Mouse (Mus musculus) hindbrain, embryonic 16.5 days (tissue): ENCODE measurements around the gene Ash1l. TPM values are rescaled to one million over a fixed set of nuclear protein-coding genes. Genes with fewer than 3 reads are reported as not detected.

Source experiments
- ATAC-seq: fragments of 200-750 bp; cut with Nextera tagmentation; 2 replicates; pipeline ENCODE4 v1.8.0; 2017; ENCODE audit warnings: moderate TSS enrichment, moderate library complexity
- H3K27ac ChIP-seq: fragments of 300-500 bp; sonication (generic); 2 replicates; pipeline ENCODE4 v1.5.1; 2014; ENCODE audit warnings: low read depth, mild to moderate bottlenecking, control low read depth, low read length, moderate library complexity
- H3K27me3 ChIP-seq: fragments of 300-500 bp; sonication (generic); replicated peaks from 2 replicates; pipeline ENCODE4 v1.6.1; 2014; ENCODE audit warnings: low read length; ENCODE audit not compliant: control insufficient read depth, insufficient read depth
- H3K36me3 ChIP-seq: fragments of 300-500 bp; sonication (generic); 2 replicates; pipeline ENCODE4 v1.6.1; 2014; ENCODE audit warnings: mild to moderate bottlenecking, low read length, moderate library complexity, mixed read lengths; ENCODE audit not compliant: control insufficient read depth, insufficient read depth
- H3K4me1 ChIP-seq: fragments of 300-500 bp; sonication (generic); 2 replicates; pipeline ENCODE4 v1.6.1; 2014; ENCODE audit warnings: low read depth, low read length; ENCODE audit not compliant: control insufficient read depth, insufficient read depth
- H3K4me2 ChIP-seq: fragments of 300-500 bp; sonication (generic); 2 replicates; pipeline ENCODE4 v1.6.1; 2014; ENCODE audit warnings: mild to moderate bottlenecking, low read length, control low read depth, moderate library complexity
- H3K4me3 ChIP-seq: fragments of 300-500 bp; sonication (generic); 2 replicates; pipeline ENCODE4 v1.5.1; 2014; ENCODE audit warnings: mild to moderate bottlenecking, low read length, control low read depth, moderate library complexity
- H3K9ac ChIP-seq: fragments of 300-500 bp; sonication (generic); 2 replicates; pipeline ENCODE4 v1.6.1; 2014; ENCODE audit warnings: low read depth, mild to moderate bottlenecking, control low read depth, low read length, moderate library complexity
- H3K9me3 ChIP-seq: fragments of 300-500 bp; sonication (generic); 2 replicates; pipeline ENCODE4 v1.6.1; 2014; ENCODE audit warnings: mild to moderate bottlenecking, low read length, moderate library complexity; ENCODE audit not compliant: control insufficient read depth
- WGBS: fragments of 180-500 bp; shearing (Covaris S2); extraction: QIAGEN DNeasy Blood & Tissue Kit; methylation state at CpG from one replicate; pipeline ENCODE4 v1.1.7; 2014; 5-methylcytosine and 5-hydroxymethylcytosine counted together
- polyA plus RNA-seq: library from polyadenylated mRNA; unstranded; fragments of >200 nt; fragmentation: Nextera tagmentation; extraction: Ambion mirVana; gene quantifications from 2 replicates; pipeline ENCODE4 v1.2.1, GENCODE M21; 2015

Ash1l gene
- polyA plus RNA-seq, 1 experiment from 2014 or later = 18.2 TPM

DNA sequence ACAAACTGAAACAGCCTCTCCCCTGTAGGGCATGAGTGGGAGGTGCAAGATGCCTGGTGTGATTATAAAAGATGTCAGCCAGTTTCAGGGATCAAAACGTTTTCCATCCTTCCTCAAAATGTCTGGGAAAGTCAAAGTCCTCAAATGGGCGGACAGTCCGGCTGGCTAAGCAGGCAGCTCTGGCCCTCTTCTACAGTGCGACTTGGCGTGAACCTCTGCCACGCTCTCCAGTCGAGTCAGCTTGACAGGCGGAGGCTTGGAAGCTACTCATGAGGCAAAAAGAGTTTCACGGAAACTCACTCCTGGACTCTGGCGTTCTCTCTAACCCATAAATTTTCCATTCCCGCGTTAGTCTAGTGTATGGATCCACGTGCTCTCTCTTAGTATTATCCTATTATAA lies 31.4 kb upstream of the Ash1l start:
- ATAC-seq = no peak
- Histone ChIP-seq H3K4me1 (peaks cover 6% of the 10 kb centered on the region), H3K27me3 (no peaks in the 10 kb centered on the region), H3K9me3 (no peaks in the 10 kb centered on the region), H3K36me3 (peaks cover 31% of the 10 kb centered on the region), H3K4me2 (no peak overlapping the region), H3K27ac (no peak overlapping the region), H3K9ac (no peak overlapping the region), H3K4me3 (no peak overlapping the region)
- WGBS = 82% methylated on average over 13 of the region's 13 CpGs

DNA sequence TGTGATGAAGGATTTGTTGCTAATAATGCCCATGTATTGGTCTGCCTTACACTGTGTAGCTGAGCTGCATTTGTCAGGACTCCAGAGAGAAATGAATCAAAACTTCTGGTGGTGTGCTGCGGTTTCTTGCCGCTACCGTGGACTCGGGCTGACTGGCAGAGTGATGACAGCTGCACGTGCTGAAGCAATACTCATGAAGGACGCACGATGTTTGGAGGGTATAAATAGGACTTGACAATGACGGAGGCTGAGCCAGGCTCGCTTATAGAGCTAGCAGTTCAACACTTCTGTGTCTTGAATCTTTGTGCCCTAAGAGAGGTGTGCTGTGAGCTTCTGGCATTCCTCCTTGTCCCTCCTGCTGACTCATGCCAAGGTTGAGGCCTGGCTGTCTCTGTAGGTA lies 29.0 kb upstream of the Ash1l start:
- Histone ChIP-seq H3K36me3 (peaks cover 44% of the 10 kb centered on the region), H3K4me2 (no peak overlapping the region), H3K9me3 (no peaks in the 10 kb centered on the region), H3K4me1 (no peaks in the 10 kb centered on the region), H3K4me3 (no peak overlapping the region), H3K9ac (no peak overlapping the region), H3K27ac (no peak overlapping the region), H3K27me3 (no peaks in the 10 kb centered on the region)
- no peak for ATAC-seq
- WGBS = 94% methylated on average over 9 of the region's 9 CpGs

DNA sequence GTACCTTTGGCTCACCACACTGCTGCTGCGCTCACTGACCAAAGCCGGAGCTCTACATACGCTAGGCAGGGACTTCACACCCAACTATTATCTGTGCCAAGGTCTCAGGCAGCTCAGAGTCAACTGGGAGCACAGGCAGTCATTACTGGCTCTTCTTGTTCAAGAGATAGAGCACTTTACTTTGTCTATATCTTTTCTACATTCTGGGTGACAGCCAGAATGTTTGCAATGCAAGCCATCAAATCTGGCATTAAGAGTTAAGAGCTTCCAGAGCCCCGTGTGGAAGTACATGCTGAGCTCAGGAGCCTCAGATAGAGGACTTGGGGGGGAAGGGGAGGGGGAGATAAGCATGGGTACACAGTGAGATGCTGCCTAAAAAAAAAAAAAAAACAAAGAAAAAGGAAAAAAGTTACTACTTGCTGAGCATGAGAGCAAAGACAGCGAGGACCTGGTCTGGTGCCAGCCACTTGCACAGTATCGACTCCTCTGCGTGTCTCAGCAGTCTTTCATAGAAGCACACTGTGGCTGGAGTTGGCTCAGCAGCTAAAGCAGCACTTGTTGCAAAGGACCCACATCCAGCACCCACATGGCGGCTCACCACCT lies 26.3 kb upstream of the Ash1l start:
- Histone ChIP-seq H3K36me3 (peaks cover 68% of the 10 kb centered on the region), H3K4me1 (no peaks in the 10 kb centered on the region), H3K4me3 (no peak overlapping the region), H3K27me3 (no peaks in the 10 kb centered on the region), H3K27ac (no peak overlapping the region), H3K9ac (no peak overlapping the region), H3K9me3 (no peaks in the 10 kb centered on the region), H3K4me2 (no peak overlapping the region)
- ATAC-seq = no peak
- 88% methylated on average over 8 of the region's 8 CpGs for WGBS

DNA sequence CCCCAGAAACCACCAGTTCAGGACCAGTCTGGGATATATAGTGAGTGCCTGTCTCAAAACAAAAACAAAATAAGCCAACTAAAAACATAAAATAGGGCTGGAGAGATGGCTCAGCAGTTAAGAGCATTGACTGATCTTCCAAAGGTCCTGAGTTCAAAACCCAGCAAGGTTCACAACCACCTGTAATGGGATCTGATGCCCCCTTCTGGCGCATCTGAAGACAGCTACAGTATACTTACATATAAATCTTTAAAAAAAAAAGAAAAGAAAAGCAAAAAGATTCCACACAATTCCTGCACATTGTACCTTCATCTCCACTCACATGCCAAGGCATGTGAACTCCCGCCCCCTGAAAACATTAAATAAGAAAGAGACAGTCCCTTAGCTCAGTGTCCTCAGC lies 24.8 kb upstream of the Ash1l start:
- Histone ChIP-seq H3K9me3 (no peaks in the 10 kb centered on the region), H3K9ac (no peak overlapping the region), H3K4me3 (no peak overlapping the region), H3K27ac (no peak overlapping the region), H3K4me2 (no peak overlapping the region), H3K27me3 (no peaks in the 10 kb centered on the region), H3K4me1 (no peaks in the 10 kb centered on the region), H3K36me3 (peaks cover 75% of the 10 kb centered on the region)
- 89% methylated on average over 2 of the region's 2 CpGs for WGBS
- no peak for ATAC-seq

DNA sequence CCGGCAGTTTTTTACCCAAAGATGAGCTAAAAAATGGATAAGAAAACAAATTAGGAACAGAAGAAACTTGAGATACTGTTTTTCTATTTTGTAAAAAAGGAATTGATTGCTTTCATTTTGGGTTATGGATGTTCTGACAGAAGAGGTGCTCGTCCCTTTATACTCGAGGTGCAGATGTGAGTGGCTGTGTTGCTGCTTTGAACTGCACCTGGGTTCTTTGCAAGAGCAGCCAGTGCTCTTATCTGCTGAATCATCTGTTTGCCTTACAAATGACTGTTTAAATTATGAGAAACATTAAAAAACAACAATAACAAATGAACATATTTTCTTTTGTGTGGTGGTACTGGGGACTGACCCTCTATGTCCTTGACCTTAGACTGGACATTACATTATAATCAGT lies 20.9 kb upstream of the Ash1l start:
- ATAC-seq = no peak
- no peaks in the 10 kb centered on the region for H3K4me1 ChIP-seq
- no peaks in the 10 kb centered on the region for H3K27me3 ChIP-seq
- H3K36me3 ChIP-seq = peaks cover 53% of the 10 kb centered on the region
- H3K27ac ChIP-seq = no peak overlapping the region
- WGBS = 94% methylated on average over 3 of the region's 3 CpGs
- H3K4me3 ChIP-seq = no peak overlapping the region
- no peak overlapping the region for H3K9ac ChIP-seq
- H3K4me2 ChIP-seq = no peak overlapping the region
- H3K9me3 ChIP-seq = no peaks in the 10 kb centered on the region

DNA sequence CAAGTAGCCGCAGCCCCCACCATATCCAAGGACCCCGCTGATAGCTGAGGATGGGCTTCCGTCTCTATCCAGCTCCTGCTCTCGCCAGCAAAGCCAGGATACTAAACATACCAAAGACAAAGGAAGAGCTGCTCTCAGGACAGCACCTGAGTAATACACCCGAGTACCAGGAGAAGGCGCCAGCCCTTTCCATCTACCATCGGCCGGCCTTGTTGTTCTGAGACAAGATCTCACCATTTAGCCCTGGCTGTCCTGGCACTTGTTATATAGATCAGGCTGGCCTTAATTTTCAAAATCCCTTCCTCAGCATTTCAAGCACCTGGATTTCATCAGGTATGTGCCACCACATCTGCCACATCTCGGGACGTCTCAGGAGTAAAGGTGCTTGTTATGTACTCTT lies 11.4 kb upstream of the Ash1l start:
- Histone ChIP-seq H3K4me3 (no peak overlapping the region), H3K27me3 (no peaks in the 10 kb centered on the region), H3K9me3 (no peaks in the 10 kb centered on the region), H3K4me2 (no peak overlapping the region), H3K27ac (no peak overlapping the region), H3K4me1 (no peaks in the 10 kb centered on the region), H3K36me3 (peaks cover 12% of the 10 kb centered on the region), H3K9ac (no peak overlapping the region)
- ATAC-seq = no peak
- WGBS = 95% methylated on average over 10 of the region's 10 CpGs

DNA sequence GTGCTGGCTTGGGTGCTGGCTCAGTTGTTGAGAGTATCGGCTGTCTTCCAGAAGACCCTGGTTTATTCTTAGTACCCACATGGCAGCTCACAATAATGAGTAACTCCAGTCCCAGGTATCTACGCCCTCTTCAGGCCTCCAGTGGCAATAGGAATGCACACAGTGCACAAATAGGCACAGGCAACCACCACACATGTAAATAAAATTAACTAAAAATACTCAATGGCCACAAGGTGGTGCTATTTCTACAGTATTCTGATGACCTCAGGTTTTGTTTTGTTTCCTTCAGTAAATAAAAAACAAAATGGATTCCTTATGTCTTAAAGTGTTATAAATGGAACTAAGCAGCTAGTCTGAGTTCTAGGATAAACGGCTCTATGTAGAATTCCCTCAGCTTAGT lies 10.7 kb upstream of the Ash1l start:
- H3K36me3 ChIP-seq = peaks cover 12% of the 10 kb centered on the region
- H3K4me3 ChIP-seq = no peak overlapping the region
- WGBS = 66% methylated on average over 3 of the region's 3 CpGs
- no peaks in the 10 kb centered on the region for H3K9me3 ChIP-seq
- no peak overlapping the region for H3K9ac ChIP-seq
- no peaks in the 10 kb centered on the region for H3K27me3 ChIP-seq
- ATAC-seq = peak; percentile 42; the same call in 1 of the 2 replicates
- no peaks in the 10 kb centered on the region for H3K4me1 ChIP-seq
- H3K4me2 ChIP-seq = no peak overlapping the region
- H3K27ac ChIP-seq = no peak overlapping the region

DNA sequence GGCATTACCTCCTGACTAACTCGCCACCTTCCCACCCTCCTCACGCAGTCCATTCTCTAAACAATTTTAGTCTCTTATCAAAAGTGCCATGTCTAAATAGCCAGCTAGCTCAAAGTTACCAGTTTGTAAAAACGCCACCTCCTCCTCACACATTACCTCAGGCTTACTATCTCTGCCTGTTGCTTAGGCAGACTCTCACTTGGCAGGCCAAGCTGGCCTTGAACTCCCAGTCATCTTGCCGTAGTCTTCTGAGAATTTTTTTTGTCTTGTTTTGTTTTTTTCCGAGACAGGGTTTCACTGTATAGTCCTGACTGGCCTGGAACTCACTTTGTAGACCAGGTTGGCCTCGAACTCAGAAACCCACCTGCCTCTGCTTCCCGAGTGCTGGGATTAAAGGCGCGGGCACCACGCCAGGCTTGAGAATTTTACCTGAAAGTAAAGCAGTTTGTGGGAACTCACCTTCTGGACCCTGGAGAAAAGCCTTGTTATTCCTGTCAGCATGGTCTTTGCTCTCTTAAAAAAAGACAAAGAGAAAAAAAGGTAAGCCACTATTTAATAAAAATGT lies 8.0 kb upstream of the Ash1l start:
- Histone ChIP-seq H3K4me1 (no peaks in the 10 kb centered on the region), H3K4me2 (no peak overlapping the region), H3K27me3 (no peaks in the 10 kb centered on the region), H3K9ac (no peak overlapping the region), H3K9me3 (no peaks in the 10 kb centered on the region), H3K27ac (no peak overlapping the region), H3K36me3 (peaks cover 12% of the 10 kb centered on the region), H3K4me3 (no peak overlapping the region)
- WGBS = 97% methylated on average over 10 of the region's 10 CpGs
- no peak for ATAC-seq

DNA sequence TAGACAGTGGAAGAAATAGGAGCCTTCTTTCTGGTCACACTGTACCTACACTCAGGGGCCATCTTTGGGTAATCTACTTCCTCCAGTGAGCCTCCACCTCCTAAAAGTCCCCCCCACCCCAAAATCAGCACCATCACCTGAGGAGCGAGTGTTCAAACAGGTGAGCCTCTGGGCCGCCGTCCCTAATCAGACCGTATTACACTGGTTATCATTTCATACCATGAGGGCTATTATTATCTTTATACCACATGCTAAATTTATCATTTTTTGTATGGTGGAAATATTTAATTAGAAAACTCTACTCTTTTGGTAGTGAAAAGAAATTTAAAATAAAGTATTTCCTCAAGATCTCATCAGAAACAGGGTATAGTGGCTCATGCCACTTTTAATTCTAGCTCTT lies 6.3 kb upstream of the Ash1l start:
- Histone ChIP-seq H3K4me3 (no peak overlapping the region), H3K27ac (no peak overlapping the region), H3K4me2 (no peak overlapping the region), H3K4me1 (peaks cover 10% of the 10 kb centered on the region), H3K36me3 (peaks cover 12% of the 10 kb centered on the region), H3K9ac (no peak overlapping the region), H3K27me3 (no peaks in the 10 kb centered on the region), H3K9me3 (no peaks in the 10 kb centered on the region)
- ATAC-seq = no peak
- WGBS = 88% methylated on average over 4 of the region's 4 CpGs
